Mouse (Mus musculus) mature B cell (primary cell): ENCODE results near the gene Exoc6b.

ENCODE experiments used
- in situ Hi-C: fragments of 300-500 bp; cut with MboI; formaldehyde crosslinking; loops from 2 replicates; pipeline ENCODE4 v1.14.3; 2019

The Exoc6b gene

DNA sequence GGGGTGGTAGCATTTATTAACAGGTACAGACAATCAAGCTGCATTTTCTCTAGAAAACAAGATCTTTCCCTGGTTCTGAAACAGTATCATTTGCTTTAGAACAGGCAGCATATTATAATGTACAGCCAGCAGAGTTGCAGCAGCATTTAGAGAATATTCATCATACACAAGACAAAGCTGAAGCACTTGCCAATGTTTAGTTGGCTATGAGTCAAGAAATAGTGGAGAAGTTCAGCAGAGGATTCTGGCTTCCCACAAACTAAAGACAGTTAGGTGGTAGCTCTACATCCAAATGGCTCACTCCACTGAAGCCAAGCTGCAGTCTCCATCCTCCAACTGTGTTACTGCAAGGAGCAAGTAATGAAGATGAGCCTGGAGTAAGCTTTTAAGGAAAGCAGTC lies 342.4 kb downstream of the Exoc6b start:
- in situ Hi-C loops = no loop called here

DNA sequence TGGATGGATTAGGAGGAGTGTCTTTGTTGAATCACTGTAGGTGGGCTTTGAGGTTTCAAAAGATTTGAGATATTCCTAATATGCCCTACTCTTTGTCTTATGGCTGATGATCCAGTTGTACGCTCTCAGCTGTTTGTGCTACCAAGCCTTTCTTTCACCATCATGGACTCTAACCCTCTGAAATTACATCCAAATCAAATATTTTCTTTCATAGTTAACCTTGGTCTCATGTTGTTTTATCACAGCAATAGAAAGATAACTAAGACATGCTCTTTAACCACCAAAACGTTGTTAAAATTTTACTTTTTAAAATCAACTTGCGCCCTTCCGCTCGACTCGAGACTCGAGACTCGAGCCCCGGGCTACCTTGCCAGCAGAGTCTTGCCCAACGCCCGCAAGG lies 356.1 kb downstream of the Exoc6b start:
- in situ Hi-C loops = no loop called here

DNA sequence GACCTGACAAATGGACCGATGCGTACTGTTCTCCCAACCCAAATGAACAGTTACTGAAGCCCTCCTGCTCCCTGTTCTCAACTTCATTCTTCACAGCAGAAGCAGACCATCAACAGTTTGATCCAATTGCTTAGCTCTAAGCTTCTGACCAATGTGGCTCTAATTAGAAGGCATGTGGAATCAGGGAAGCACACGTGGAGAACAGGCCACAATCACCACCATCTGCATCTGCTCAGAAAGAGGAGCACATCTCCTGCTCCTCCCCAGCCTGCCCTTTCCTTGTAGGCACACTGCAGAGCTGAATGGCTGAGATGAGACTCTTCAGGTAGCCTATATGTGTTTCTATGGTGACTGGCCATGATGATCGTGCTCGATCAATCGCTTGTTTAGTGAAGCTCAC lies 358.5 kb downstream of the Exoc6b start:
- in situ Hi-C loops = no loop called here

DNA sequence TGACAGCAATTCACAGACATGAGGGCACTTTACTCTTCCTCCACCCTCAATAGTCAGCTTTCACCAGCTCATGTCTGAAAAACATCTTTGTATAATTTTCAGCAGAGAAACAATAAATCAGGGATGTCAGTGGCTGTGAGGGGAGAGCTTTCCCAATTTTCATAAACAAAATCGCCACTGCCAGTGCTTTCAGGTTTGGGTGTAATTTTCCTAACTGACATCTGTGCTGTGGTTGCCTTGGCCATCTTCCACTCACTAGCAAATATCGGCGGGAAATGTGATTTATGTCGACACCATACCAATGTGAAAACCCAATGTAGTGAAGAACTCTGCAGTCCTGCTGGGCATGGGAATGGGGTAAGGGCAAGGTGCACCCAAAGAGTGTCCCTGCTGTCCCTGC lies 360.7 kb downstream of the Exoc6b start:
- in situ Hi-C loops = no loop called here

DNA sequence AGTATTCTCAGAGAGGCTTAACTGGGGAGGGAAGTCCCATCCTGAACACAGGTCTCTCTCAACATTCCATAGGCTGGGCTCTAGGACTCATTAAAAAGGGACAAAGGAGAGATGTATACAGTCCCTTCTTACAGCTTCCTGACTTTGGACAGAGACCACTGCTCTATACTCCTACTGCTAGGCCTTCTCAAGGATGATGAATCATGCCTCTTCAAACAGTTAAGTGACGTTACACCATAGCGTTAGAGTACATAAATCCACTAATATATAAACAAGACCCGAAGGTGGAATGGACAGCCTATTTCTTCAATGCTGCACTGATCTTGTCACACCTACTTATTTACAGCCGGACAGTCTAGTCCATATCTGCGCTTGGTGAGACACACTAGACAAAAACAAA lies 369.7 kb downstream of the Exoc6b start:
- in situ Hi-C loops = no loop called here

DNA sequence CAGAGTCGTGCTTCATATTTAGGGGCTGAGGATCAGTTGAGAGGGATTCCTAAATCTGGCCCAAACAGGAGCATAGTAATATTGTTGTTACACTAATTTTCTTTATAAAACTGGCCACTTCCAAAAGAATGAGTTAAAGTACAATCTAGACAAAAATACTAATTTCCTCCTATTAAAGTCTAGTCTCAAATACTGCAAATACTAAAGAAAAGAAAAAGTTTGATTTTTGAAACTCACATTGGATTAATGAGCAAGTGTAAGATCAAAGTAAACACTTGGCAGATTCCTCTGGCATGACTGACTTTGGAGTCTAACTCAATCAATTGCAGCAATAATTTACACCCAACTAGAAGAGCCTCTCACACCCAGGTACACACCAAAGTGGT lies 371.0 kb downstream of the Exoc6b start:
- in situ Hi-C loops = no loop called here

DNA sequence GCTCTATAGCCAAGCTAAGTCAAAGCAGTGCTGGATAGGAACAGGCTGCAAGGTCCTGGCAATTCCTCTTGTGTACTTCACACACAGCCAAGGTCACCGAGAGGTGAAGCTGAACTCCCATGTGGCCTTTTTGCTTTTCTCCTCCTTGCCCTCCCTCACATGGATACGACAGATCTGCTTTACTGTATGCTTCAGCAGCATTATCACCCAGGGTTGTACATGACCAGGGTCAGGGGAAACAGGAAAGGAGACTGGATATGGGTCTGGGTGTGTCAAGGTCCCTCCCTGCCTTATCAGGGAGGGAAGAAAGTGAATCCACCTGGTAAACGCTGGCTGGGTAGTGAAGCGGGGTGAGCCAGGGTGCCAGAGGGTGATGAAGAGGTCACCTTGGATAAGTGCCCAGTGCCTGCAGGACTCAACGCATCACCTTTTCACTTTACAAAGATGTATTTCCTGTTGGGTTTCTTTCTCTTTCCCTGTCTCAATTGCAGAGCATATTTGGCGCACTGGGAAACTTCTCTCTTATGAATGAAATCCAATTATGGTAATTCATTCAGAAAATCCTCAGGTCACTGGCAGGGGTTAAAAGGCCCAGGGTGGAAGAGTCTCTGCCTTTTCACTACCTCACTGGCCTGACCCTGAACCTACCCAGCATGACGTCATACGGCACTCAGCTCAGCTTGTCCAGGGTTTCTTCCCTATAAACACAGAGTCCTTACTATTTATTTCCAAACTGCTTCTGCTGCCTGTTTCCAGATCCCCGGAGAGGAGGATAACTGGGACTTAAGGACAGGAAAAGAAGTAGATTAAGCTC lies 371.6 kb downstream of the Exoc6b start:
- in situ Hi-C loops = no loop called here

DNA sequence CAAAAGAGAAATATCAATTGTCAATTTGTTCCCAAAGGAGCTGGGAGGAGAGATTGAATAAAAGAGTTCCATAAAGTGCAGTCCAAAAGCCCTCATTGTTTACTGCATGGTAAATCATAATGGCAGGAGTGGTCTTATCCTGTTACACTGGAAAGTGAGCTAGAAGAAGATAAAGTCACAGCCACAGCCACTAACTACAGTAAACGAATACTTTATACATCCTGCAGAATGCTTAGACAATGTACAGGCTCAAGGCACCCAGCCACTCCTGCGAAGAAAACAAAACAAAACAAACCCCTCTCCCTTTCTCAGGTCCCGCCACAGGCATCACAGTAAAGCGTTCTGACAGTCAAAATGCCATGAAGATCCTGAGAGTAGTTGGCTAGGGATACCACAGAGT lies 375.5 kb downstream of the Exoc6b start:
- in situ Hi-C loops = no loop called here

DNA sequence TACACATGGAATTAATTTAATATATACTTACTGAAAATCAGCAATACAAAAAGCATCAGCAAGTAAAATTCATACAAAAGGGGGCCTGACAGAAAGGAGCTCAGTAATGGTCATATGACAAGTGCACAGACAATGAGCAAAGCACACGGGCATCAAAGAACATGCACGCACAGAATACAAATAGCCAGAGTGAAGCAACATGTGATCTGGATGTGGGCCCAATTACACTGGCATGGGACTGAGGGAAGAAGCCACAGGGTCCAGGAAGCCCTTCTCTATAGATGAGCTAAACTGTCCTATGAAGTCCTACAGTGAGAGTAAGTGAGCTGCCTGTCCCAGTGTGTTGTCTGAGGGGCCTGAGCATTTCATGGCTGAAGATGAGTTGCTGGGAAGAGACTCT lies 376.1 kb downstream of the Exoc6b start:
- in situ Hi-C loops = no loop called here

DNA sequence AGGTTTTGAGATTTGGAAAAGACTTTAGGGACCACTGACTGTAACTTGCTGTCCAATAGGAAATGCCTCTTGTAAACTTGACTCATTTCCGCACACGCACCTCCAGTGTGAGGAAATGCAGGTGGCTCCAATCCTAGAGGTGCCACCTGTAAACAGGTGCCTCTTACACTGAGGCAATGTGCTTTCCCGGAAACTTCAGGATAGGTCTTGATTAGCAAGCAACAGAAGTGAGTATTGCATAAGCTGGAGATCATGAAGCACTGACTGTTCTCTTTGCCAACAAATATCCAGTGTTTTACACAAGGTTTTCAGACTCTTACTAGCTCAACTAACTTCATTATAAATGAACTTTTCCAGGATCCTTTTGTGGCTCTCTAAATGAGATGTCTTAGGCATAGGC lies 377.4 kb downstream of the Exoc6b start:
- in situ Hi-C loops = no loop called here

DNA sequence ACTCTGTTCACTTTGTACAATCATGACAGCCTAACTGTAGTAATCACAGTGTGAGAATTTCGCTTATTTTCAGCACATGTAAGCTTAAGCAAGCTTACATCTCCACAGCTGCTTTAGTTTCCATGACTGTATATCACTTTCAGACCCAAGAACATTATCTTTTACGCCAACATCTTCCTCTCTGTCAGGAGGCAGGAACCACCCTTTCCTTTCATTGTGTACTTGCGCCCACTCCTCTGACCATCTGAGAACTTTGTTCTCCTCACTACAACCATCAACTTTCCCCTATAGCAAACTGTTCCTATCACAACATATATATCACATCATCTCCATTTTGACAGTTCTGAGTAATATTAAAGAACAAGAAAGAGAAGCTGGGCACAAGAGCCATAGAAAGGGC lies 391.5 kb downstream of the Exoc6b start:
- in situ Hi-C loops = no loop called here

DNA sequence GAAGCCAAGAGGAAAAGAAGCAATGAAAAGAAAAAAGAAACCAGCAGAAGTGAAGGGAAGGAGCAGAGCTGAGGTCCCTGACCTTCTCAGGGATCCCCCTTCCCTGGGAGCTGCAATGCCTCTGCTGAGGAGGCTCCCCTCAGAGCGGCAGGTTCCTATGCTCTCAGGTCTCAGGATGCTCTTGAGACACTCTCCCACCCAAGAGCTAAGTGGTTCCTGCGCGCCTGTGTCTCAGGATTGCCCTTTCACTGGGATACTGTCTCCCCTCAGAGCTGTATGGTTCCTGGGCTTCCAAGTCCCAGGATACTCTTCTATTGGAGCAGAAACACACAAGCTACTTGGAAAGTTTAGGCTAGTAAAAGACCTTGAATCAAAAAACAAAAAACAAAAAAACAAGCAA lies 394.4 kb downstream of the Exoc6b start:
- in situ Hi-C loops = no loop called here

DNA sequence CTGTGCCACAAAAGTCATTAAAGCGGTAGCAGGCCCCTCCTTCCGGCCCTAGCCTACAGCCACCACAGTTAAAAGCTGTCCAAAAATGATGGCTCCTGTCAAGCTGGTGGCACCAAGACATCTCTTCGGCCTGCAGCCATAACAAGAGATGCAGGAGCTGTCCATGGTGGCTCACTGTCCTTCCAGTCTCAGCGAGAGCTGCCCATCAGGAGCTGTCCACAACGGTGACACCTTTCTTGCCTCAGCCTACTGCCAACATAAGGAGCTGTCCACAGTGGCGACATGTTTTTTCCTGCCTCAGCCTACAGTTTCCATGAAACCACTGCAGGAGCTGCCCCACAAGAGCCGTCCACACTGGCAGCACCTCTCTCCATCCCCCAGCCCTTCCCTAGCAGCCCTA lies 395.2 kb downstream of the Exoc6b start:
- in situ Hi-C loops = no loop called here

DNA sequence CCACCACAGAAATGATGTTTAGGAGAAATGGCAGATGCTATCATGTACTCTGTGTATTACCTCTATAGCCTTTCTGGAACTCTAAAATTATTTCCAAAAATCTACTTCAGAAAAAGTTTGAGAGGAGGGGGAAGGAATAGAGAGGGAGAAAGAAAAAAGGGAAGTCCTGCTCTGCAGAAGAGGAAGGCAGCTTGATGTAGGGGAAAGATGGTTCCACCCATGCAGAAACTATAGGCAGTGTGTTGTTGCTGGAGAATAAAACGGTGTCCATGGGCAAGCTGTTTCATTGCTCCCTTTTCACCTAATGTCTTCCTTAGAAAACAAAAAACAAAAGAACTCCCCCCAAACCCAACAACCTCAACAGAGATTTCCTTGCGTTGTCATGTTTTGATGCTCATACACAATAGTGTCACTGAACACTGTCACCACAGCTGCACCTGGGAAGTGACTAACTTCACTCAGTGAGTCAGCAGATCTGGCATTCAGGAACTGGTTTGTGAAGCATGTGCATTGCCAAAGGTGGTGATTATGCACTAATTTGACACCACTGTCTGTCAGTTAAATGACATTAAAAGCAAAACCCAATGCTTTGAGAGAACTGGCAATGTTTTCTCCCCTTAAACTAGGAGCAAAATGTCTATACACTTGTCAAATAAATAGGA lies 407.7 kb downstream of the Exoc6b start:
- in situ Hi-C loops = no loop called here

DNA sequence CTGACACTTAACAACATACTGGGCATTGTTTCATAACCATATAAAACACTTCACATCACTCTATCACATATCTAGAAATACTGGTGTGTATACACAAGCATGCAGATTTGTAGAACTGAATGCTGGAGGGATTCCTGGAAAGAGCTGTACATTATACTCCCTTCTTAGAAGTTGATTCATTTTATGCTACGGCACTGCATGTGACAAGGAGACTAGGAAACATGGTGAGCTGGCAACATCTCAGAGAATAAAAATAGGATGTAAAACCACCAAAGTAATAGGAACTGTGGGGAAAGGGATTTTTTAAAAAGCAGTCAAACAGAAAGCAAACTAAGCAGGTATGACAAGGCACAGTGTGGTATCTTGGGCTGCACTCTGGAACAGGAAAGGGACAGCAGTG lies 408.3 kb downstream of the Exoc6b start:
- in situ Hi-C loops = no loop called here

DNA sequence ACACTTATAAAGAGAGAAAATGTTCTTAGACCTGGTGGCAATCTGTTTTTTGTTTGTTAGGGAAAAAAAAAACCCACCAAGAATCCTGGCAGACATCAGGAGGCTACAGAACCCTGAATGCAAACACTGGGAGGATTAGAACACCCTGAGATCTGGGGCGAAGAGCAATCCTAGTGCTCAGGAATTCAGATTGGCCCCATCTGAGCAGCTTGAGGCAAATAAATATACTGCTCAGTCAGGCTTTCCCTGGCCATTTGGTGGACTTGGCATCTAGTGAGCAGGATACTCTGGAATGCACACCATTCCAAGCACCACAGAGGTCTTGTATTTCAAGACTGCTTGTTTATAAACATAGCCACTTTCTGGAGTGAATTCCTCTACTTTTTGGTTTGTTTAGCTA lies 412.2 kb downstream of the Exoc6b start:
- in situ Hi-C loops = no loop called here

DNA sequence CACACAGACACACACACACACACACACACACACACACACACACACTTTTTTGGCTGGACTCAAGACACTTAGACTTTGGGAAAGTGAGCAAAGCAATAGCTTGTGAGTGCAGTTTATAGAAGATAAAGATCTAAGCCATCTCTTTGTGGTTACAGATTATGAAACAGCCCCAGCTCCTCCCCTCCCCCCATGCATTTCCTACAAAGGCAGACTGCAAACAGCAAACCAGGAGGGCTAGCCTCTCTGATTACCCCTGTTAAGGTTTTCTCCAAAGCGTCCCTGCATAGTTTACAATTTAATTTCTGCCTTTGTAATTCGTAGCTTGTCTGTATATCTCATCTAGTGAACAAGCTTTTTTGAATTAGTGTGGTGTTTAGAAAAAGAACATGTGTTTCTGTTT lies 412.6 kb downstream of the Exoc6b start:
- in situ Hi-C loops = no loop called here

DNA sequence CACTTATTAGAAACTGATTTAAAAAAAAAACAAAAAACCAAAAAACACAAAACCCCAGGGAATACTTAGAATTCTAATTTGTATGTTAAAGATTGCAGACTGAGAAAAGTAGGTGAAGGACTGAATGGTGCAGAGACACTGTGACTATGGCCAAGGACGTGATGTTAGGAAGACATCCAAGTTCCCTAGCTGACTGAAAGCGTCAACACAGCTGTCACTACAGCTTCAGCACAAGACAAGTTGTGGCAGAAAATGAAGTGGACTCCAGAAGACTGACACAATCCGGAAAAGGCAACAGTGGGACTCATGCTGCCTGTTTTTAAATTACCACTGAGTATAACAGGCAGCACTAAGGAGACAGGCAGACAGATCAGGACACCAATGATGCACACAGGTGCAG lies 417.4 kb downstream of the Exoc6b start:
- in situ Hi-C loops = no loop called here

DNA sequence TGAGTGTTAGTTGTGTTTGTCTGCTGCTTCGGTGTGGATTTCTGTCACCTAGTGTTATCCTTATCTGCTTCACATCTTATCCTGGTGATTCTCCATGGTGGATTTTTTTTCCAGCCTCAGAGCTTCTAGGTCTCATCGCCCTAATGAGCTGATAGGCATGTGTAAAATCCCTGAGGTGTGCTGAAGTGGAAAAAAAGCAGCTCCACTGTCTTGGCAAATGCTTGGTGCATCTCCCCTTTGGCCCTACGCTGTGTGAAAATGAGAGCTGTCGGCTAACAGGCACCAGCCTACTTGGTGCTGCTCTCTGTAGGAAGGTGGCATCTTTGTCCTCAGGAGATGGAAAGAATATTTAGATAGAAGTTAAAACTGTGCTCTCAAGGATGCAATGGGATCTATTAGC lies 422.1 kb downstream of the Exoc6b start:
- in situ Hi-C loops = no loop called here

DNA sequence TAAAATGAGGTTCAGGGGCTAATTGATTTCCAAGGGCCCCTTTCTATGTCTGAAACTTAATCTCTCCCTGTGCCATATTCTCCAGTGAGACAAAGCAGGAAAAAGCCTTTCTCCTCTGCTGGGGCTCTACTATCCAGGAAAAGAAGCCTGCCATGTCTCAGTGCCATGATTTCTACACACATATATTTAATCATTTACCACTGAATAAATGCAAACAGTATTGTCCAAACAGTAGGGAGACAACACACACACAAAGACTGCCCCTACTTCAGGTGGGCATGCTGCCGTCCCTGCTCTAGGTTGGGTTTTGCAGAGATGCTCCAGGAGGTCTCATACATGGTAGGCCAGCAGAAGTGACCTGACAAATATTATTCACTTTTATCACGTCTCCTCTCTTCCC lies 422.6 kb downstream of the Exoc6b start:
- in situ Hi-C loops = no loop called here

DNA sequence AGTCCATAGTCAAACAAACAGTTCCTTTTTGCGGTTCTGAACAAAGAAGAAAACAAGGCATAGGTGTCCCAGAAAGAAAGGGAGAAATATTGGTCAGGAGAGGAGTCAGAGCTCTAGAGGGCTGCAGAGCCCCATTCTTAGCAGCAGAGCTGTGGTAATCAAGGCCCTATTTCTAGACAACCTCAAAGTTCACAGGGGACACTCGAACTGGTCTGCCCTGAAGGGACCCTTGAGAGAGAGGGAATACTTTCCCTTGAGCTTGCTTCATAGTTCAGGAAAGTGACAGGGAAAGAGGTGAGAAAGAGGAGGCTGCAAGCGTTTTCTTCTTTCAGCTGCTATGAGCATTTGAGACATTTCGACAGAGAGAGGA lies 428.3 kb downstream of the Exoc6b start:
- in situ Hi-C loops = no loop called here

DNA sequence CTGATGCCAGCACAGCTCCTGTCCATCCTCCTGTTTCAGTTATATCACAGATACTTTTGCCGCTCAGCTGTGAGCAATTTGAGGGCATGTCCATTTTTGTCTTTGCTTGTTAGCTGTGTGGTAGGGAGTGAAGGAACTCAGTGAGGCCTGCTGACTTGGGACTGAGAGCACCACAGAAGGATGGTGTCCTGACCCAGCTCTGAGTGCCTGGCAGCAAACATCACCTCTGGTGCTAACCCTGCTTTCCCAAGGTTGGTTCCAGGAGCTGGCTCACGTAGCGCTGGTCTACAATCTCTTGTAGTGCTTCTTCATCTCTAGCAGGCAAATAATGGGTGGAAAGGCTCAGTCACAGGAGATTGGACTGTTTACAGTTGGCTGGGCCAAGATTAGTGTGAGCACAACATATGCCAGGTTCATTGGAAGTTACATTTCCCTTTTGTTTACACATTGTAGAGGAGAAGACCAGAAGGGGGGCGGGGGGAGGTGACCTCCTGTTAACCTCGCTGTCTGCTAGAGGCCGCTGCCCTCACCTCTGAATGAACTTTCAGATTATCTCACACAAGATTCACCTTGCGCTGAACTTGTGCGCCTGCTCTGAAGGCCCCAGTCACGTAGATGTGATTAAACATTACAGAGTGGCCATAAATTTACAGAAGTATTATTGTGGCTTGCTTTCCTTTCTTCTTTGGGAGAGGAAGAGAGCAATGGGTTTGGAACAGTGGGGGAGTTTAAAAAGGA lies 428.8 kb downstream of the Exoc6b start:
- in situ Hi-C loops = no loop called here

DNA sequence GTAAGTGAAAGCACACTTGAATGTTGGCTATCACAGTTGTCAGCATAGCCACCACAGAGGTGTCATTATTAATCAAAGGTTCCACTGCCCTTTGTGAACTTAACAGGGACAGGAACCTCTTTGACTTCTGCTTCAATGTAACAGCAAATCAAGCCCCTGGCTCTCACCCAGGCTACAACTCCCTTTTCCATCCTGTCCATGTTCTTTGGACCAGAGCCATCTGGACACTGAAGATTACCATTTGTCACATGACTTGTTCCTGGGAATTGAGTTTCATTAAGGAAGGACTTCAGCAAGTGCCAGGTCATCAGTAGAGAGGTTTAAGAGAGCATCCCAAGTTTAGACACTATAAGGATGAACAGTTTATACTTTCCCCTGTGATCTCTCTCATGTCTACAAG lies 431.1 kb downstream of the Exoc6b start:
- in situ Hi-C loops = no loop called here
